Mouse (Mus musculus): ENCODE data around the gene Nlrp9c.
"Not testable (repeated sequence)": the region's sequence is repeated elsewhere in the genome, so short reads cannot be mapped to it uniquely, and the experiment has no call there.

Gene Nlrp9c

GRCm38 (mm10) chr7:26403600-26403999 is at the start of gene Nlrp9c:
Gene Nlrp9c, minus strand, starts transcription at chr7:26403700.
- DNase-seq: not testable (repeated sequence)

- DNase-seq: no peak
Observed at GRCm38 (mm10) chr7:26434813-26435212, 31.3 kb upstream of the Nlrp9c start, which contains the start of gene Nlrp4a. Gene Nlrp4a, plus strand, starts transcription at chr7:26435113.

- not testable (repeated sequence) for DNase-seq
Observed at GRCm38 (mm10) chr7:26391811-26392210, 11.7 kb downstream of the Nlrp9c start.

DNA sequence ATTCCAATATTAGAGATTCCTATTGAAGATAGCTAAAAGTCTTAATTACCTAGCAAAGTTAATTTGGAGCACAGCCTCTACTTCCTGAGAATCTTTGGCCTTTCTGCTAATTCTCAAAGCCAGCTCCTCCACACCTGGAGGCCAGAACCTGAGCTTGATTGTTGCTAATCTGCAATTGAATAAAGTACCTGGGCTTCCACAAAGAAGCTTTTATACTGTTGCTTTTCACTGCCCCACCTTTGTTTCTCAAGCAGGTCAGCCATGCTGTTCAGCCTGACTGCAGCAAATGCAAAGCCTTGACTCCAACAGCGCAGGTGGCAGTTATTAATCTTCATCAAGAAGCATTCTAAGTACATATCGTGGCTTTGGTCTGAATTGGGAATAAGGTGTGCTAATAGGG is 12.4 kb downstream of the Nlrp9c start:
- DNase-seq: not testable (repeated sequence)

GRCm38 (mm10) chr7:26386691-26387090 is 16.8 kb downstream of the Nlrp9c start:
- not testable (repeated sequence) for DNase-seq

DNA sequence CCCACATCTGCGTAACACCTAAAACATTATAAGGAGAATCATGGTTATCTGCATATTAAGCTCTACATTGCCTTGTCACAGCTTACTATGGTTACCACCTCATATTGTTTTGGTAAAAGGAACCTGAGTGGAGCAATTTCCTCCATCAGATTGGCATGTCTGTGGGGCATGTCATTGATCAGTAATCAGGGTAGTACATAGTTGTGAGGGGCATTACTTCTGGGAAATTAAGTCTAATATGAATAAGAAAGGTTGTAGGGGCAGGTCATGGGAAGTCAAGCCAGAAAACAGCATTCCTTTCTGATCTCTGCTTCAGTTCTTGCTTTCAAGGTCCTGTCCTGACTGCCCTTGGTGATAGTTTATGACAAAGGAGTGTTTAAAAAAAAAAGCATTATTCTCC is 22.7 kb downstream of the Nlrp9c start:
- DNase-seq: no peak

- DNase-seq: not testable (repeated sequence)
Observed at GRCm38 (mm10) chr7:26373221-26373620, 30.3 kb downstream of the Nlrp9c start.

- DNase-seq: not testable (repeated sequence)
Observed at GRCm38 (mm10) chr7:26356719-26357118, 46.8 kb downstream of the Nlrp9c start.

DNA sequence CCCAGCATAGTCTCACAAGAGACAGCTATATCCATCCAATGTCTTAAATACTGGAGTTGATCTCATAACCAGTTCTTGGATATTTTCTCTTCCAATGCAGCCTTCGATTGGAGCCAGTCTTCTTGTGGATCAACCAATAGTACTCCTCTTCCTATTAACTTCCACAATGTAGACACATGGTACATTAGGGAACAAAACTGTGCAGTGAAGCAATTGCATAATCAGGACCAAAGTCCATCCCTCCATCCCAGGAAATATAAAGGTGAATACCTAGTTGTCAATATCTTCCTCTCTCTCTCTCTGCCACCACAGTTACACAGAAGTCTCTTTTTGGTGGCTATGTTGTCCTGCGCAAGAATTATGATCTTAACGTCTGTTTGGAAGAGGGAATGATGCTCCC is 51.2 kb downstream of the Nlrp9c start:
- DNase-seq: not testable (repeated sequence)

DNA sequence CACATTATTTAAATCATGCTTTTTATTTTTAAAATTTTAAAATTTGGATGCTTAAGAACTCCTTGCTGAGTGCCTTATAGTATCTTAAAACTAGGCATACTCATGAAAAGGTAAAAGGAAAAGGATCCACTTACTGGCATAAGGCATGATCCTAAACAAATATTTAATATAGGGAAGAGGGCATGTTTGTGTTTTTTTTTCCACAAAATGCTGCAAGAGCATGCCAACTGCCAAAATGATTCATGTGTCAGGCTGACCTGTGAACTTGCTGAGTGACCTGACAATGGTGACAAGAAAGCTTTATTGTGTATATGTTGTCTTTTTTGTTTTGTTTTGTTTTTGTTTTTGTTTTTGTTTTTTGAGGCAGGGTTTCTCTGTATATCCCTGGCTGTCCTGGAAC is 53.3 kb downstream of the Nlrp9c start:
- DNase-seq: not testable (repeated sequence)

DNA sequence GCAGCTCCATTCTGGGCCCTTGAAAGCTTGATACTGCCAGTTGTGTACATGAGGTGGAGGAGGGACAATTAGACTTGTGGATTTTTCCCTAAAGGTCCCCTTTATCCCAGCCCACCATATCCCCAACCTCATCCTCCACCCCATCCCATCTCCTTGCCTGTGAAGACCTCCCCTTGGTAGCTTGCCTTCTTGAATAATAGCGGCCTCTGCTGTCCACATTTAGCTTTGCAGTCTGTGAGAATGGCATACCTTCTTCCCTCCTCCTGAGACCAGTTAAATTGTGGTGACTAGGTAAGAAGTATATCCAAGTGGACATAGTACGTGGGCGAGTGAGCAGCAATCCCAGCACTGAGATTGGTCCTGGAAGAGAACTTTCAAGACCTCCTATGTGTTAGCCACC is 83.1 kb downstream of the Nlrp9c start:
- not testable (repeated sequence) for DNase-seq

GRCm38 (mm10) chr7:26315809-26316208 is 87.7 kb downstream of the Nlrp9c start:
- DNase-seq: not testable (repeated sequence)

- DNase-seq: not testable (repeated sequence)
Observed at GRCm38 (mm10) chr7:26315194-26315593, 88.3 kb downstream of the Nlrp9c start.

DNA sequence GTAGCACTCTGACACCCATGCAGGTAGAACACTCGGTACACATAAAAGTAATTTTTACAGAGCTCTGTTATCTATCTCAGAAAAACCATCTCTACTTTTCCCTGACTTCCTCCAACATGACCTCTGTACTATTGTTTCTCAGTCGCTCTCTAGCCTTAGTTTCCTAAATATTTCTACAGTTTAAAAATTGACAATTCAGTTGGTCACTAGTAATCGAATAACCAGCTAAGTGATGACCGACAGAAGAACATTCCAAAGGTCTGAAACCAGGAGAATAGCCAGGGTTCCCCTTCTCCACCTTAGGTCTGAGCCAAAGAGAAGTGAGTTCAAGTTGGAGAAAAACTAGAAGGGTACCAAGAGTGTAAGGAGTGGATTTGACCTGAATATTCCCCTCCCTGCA is 91.7 kb downstream of the Nlrp9c start:
- DNase-seq: not testable (repeated sequence)

DNA sequence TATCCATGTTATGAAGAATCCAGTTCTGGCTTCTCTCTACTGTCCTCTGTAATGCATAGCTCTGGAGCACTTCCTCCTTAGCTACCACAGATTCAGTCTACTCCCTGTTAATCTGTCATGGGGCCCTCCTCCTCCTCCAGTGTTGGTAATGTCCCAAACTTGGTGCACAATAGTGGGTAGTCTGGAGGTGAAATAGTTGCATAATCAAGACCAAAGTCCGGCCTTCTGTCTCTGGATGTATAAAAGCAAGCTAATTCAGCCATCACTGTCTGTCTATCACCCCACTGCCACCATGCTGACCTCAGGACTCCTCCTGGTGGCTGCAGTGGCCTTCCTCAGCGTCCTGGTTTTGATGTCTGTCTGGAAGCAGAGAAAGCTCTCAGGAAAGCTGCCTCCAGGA is 96.6 kb downstream of the Nlrp9c start, which contains the start of gene Cyp2a4:
Gene Cyp2a4, plus strand, starts transcription at position 244 of the 400 bp plus-strand sequence.
- not testable (repeated sequence) for DNase-seq

- not testable (repeated sequence) for DNase-seq
Observed at GRCm38 (mm10) chr7:26303429-26304166, 99.9 kb downstream of the Nlrp9c start.
